Mouse (Mus musculus) urinary bladder, adult 18-20 months (tissue): ENCODE measurements around the gene Cdpf1.

ENCODE experiments used
- DNase-seq, 2 experiments: peaks; one replicate each; pipeline ENCODE4 v3.0.0; 2022; ENCODE audit warnings: low spot score in 2 of 2, mixed read lengths in 2 of 2

Gene Cdpf1

DNA sequence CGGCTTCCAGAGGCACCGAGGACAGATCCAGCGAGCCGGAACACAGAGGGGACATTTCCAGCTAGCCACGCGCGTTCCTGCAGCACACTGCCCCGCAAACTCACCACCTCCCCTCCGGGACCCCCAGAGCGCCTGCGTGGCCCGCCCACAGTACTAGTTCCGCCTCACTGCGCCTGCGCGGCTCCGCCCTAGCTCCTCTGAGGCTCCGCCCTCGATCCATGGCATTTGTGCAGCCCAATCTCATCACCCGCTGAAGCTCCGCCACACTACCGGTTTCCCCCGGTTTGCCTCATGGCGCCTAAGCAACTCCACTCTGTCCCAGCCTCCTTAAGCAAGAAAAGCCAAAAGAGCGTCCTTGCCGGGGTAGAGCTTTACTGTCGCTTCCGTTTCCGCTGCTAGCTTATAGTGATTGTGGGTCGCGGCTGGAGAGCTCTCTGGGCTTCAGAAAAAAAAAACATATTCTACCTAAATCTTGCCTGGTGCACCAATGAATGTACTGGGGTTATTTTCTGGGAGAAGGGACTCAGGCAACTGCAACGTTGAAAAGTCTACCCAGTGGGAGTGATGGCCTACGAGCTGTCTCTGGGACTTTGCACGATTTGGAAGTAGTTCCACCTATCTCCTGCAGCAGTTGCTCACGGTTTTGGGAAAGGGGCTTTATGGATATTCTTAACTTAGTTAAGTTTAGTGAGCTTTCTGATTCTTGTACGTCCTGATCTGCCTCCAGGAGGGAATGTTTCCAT is at the start of gene Cdpf1:
Cdpf1 (minus strand) TSS at position 163 of the 743 bp plus-strand sequence.
- DNase-seq: peak; percentile 98 to 100

- DNase-seq: peak; percentile 86 to 93
Observed at GRCm38 (mm10) chr15:85859490-85860031, 48.1 kb upstream of the Cdpf1 start, which contains the start of gene Gtse1. TSS of gene Gtse1 (plus strand) at chr15:85859745.

GRCm38 (mm10) chr15:85858980-85859489 is 47.5 kb upstream of the Cdpf1 start:
- no peak for DNase-seq

DNA sequence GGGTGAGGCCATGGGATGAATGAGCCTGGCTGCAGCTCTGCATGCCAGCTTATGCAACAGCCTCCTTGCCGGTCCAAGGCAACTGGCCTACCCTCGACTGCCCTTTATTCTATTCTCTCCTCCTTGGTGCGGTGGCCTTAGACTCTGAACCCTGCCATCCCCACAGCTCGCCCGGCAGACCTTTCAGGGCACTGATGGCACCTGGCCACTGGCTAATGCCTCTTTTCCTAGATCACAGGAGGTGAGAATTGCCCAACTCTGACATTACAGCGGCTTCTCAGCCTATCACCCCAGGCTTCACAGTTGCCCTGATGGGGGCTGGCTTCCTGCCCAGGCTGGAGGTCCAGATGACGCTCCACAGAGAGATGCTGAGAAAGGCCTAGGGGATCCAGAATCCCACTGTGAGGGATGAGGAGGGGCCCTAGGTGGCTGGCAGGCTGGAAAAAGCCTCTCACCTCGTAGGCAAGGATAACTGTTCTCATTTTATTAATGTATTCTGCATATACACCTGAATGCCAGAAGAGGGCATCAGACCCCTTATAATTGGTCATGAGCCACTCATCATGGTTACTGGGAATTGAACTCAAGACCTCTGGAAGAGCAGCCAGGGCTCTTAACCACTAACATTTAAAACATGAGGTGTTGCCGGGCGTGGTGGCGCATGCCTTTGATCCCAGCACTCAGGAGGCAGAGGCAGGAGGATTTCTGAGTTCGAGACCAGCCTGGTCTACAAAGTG is 40.3 kb upstream of the Cdpf1 start:
- DNase-seq: no peak

DNA sequence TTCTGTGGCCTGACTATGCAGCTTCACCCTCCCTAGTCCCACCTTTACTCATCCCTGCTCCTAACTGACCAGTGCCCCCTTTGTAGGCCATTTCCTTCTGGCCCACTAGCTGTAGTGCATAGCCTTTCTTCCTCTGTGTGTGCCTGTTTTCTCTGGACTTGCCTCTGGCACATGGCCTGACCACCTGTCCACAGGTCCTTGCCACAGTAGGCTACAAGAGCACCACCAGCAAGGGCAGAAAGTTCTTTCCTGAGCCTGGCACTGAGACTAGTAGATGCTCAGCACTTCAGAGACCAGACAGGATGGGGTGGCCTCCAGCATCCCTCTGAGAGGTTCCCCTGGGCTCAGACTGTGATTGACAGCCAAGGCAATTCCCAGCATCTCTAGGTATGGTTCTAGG is 33.6 kb upstream of the Cdpf1 start:
- no peak for DNase-seq

DNA sequence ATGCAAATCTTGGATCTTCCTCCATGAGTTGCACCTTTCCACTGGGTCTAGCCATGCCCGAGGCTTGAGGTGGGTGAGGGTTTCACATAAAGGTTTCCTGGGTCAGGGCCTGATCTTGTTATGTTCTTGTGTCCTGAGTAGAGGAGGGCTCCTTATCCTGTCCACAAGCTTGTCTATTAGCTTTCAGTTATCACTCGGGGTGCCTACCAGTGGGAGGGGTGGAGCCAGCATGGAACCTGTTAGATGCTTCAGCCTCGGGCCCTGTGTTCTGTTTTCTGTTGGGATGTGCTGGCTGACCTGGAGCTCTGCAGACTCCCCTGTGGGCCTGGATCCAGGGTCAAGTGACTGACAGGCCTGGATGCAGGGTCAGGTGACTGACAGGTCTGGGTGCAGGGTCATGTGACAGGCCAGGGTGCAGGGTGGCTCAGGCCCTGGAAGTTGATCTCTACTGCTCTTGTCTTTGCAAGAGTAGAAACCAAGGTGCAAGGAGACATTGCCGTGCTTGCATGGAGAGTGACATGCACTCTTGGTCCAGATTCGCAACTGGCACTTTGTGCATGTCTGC is 30.4 kb upstream of the Cdpf1 start:
- no peak for DNase-seq

- no peak for DNase-seq
Observed at GRCm38 (mm10) chr15:85840983-85841382, 29.5 kb upstream of the Cdpf1 start.

GRCm38 (mm10) chr15:85836887-85837286 is 25.4 kb upstream of the Cdpf1 start:
- peak; percentile 71 to 73 for DNase-seq

DNA sequence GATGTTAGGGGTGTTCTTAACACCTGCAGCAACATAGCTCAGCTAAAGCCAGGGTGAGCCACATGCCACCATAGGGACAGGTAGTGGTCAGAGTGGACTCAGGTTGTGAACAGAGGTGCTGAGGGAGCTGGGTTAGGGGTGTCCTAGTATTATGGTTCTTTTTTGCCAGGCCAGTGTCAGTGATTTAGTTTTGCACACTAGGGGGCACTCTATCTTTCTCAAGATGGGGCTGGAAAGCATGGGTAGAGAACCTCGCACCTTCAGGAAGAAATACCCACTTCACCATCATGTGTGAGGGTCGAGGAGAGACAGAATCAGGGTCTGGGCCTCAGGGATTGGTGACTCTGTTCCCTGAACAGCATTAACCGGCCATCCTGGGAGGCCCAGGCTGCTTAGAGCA is 23.8 kb upstream of the Cdpf1 start:
- DNase-seq: no peak

GRCm38 (mm10) chr15:85832599-85832998 is 21.1 kb upstream of the Cdpf1 start:
- DNase-seq: no peak

DNA sequence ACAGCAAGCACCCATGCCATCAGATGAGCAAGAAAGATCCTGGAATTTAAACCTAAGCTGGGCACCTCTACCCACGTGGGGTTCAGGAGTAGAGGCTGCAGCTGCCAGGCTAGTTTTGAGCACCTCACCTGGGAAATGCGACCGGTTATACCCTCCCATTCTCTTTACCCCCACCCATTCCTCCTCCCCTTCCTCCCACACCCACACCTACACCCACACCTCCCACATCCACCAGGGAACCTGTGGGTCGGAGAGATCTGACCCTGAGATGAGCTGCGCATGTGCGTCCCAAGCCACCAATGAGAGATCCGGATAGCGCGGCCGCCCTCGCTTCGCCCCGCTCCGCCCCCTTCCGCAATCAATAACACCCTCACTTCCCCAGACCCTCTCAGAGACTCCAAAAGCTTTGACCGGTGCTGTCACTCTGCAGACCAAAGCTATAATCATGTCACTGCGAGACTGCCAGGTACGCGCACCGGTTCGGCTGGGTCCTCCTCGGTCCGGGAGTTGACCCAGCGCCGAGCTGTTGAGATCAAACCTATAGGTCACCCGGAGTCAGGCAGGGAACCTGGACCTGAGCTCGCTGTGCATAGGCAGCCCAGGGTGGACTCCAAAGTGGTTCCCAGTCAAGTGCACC is 20.6 kb upstream of the Cdpf1 start, which contains the start of gene Ttc38:
Ttc38 (plus strand) TSS at position 353 of the 637 bp plus-strand sequence.
- DNase-seq: peak; percentile 72 to 86

DNA sequence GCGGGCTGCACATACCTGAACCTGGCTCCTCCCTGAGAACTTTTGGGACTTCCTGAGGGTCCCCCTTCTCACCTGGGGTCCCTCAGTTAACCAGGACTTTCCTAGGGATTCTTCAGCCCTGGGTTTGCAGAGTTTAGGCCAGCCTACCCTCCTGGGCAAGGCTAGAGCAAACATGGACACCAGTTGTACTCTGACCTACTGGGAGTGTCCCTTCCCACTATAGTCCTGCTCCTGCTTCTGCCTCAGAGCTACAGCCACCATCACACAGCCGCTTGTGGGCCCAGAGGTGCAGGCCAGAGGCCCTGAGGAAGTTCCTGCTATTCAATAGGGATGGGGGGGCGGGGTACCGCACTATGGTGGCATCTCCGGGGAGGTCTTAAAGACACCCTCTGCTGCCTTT is 18.0 kb upstream of the Cdpf1 start:
- DNase-seq: no peak

- DNase-seq: no peak
Observed at GRCm38 (mm10) chr15:85828071-85828470, 16.6 kb upstream of the Cdpf1 start.

DNA sequence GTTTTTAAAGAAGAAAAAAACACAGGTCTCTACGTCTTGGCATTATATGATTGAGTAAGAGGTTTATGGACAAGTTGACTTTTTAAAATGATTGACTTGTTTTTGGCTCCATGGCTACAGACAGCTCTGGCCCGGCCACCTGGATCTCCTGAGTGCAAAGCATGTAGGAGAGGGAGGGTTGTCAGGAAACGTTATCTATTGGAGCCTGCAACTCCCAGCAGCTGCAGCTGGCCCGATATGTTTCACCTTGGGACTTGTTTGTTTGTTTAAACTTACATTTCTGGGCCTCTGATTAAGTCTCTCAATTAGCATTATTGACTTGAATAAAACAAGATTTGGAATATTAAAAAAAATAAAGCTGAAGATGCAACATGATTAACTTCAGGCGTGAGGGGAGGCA is 15.2 kb upstream of the Cdpf1 start:
- DNase-seq: no peak

DNA sequence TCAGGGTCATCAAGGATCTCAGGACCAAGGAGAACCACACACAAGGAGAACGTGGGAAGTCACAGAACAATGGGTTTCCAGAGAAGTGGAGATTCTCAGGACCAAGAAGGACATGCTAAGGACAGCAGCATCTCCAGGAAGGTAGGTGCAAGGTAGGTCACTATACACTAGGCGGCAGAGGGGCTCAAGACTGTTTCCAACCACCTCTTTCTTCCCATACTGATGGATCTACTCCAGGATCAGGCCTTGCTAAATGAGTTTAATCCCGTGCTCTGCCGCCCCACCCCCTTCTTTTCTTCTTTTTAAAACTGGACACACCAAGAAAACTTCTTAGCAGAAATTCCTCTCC is 10.5 kb upstream of the Cdpf1 start:
- no peak for DNase-seq

- DNase-seq: no peak
Observed at GRCm38 (mm10) chr15:85821203-85822010, 9.9 kb upstream of the Cdpf1 start, which contains the start of gene Pkdrej. TSS of gene Pkdrej (minus strand) at chr15:85821734.

- DNase-seq: no peak
Observed at GRCm38 (mm10) chr15:85813428-85813827, 1.9 kb upstream of the Cdpf1 start.

DNA sequence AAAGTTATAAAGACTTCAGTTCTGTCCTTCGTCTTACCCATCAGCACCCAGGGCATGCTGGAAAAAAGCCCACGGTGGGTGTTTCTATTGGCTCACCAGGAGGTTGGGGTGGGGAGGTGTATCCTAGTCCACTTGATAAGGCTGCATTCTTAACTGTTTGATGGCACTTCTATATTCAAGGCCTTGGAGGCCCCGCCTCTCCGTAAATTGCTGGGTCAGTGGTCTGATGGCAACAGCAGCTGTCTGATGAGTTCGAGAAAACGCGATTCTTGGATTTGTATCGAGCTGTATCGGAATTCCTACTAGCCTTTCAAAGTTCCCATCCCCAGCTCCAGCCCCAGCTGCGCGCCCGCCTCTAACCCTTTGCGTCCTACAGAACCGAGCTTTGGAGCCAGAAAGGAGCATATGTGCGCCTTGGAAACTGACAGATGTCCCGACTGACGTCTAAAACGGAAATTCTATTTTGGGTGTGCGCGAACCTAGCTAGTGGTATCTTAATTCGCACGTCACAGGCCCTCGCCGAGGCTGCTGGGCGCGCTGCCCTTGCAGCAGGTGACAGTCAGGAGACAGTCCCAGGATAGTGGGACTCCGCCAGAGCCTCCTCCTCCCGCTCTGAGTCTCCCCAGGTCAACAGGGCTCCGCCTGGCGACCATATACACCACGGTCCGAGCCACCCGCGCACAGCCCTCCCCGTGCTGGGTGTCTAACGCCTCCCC is 533 bp downstream of the Cdpf1 start:
- peak; percentile 27 to 68 for DNase-seq

- DNase-seq: no peak
Observed at GRCm38 (mm10) chr15:85810462-85810805, 1.1 kb downstream of the Cdpf1 start.

GRCm38 (mm10) chr15:85809091-85809490 is 2.4 kb downstream of the Cdpf1 start:
- no peak for DNase-seq
